13 mouse cellular contexts compared by ENCODE assay signal in genomic region chr4:7642878-7643590, GRCm38 (mm10).
DNase-seq lines count a peak whose midpoint lies in the region; ATAC-seq lines count a peak whose summit lies in the region.
"Had no signal": no experiment of that assay in that cellular context is flagged by ENCODE, and none has a peak within 500 bp of the region (broad histone marks: within the 10 kb centered on the region; RNA-seq: fewer than 3 reads in every experiment).

No protein-coding gene starts in this region.

- no peak for ATAC-seq in megakaryocyte, adult 5-6 weeks (ENCODE audit: poor library complexity, severe bottlenecking)

- intact Hi-C loops in left cerebral cortex, postnatal 25 days (cut with DNase I) = no loop called here

- peak; percentile 7 for DNase-seq in embryo, embryonic 11 days
- no peak for DNase-seq in embryo, embryonic 10 days (ENCODE audit: low spot score)
- peak; percentile 4 for DNase-seq in thymus, postnatal 14 days
- DNase-seq in thymus, postnatal 4 days = no peak
- peak; percentile 21 to 42 for DNase-seq in left cerebral cortex, postnatal 25 days (ENCODE audit: low spot score in 2 of 2)
- no peak for DNase-seq in Muller cell, postnatal 12 days (ENCODE audit: inconsistent ontology term)
- DNase-seq in cerebellum, adult 18-20 months = no peak
- DNase-seq: adrenal gland, postnatal 14 days; cerebellum, adult 11-12 months; heart, adult 2 months; heart, postnatal 36 days; kidney, adult 11 months had no signal

Comparison
In these comparisons a context has a peak if more than half of its experiments do, and no peak if none do; other contexts are left out.
1. DNase-seq: peak in embryo, embryonic 11 days (single experiment), thymus, postnatal 14 days (single experiment) and left cerebral cortex, postnatal 25 days (2 of 2); none in embryo, embryonic 10 days (single experiment), thymus, postnatal 4 days (single experiment), Muller cell, postnatal 12 days (single experiment) and cerebellum, adult 18-20 months (0 of 2).